8 mouse cellular contexts compared by ENCODE assay signal in the genomic region with DNA sequence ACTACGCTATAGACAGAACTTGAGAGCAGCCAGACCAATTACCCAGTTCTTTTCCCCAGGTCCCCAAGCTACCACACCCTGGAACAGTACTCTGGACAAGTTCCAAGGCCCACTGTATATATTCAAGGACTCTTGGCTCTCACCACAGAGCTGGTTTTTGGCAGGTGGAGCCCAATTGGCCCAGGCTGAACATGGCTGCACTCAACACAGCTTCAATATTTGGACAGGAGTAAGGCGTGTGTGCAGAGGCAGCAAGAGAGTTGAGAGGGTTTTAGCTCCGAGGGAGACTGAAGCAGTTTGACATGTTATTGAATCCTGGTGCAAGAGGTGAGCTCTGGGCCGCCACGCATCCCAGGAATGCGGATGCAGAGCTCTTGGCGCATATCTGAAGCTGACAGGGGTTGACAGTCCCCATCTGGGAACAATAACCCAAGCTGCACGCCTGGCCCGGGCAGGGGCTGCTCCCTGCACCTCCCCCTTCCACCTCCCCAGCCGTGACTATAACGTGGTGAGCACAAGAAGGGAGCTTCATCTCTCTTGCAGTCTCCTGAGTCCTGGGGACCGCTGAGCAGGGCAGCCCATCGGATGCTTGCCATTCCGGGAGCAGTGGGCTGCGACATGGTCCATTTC. TPM values are rescaled to one million over a fixed set of nuclear protein-coding genes. Genes with fewer than 3 reads are reported as not detected.
A peak's percentile ranks its signal among the peaks of the same experiment; 100 is the strongest.
DNase-seq lines count a peak whose midpoint lies in the region; ATAC-seq and TF ChIP-seq lines count a peak whose summit lies in the region.

No protein-coding gene starts in this region.

- no peak overlapping the region for H3K9ac ChIP-seq in liver, postnatal 0 days (replicated peaks)

- H3K9me3 ChIP-seq in liver, postnatal 0 days (ENCODE audit: low read length) = no peaks in the 10 kb centered on the region

- TF ChIP-seq CTCF in liver, postnatal 0 days (IDR thresholded peaks at IDR 0.05; ENCODE audit: low read depth) = no peak

- no peak overlapping the region for H3K4me3 ChIP-seq in liver, postnatal 0 days (ENCODE audit: low read depth, low read length)

- no peak overlapping the region for H3K27ac ChIP-seq in liver, postnatal 0 days (ENCODE audit: low read depth)

- peak; percentile 34 for DNase-seq in liver
- no peak for DNase-seq in liver, postnatal 0 days
- peak; percentile 53 for DNase-seq in heart, adult 8-10 months (ENCODE audit: low spot score)
- DNase-seq in kidney, adult 8-10 months = peak; percentile 25 to 42
- DNase-seq in lung, postnatal 25 days (ENCODE audit: low spot score) = peak; percentile 89
- DNase-seq in yolk sac, embryonic 10.5 days (ENCODE audit: low spot score) = peak; percentile 44
- DNase-seq in spleen, adult 12 weeks (ENCODE audit: low spot score) = no peak
- DNase-seq in thymus, postnatal 0 days (ENCODE audit: low spot score) = no peak

- H3K4me1 ChIP-seq in liver, postnatal 0 days (ENCODE audit: insufficient read depth) = peaks cover 11% of the 10 kb centered on the region

- no peak overlapping the region for H3K4me2 ChIP-seq in liver, postnatal 0 days (ENCODE audit: low read depth, low read length)

- no peaks in the 10 kb centered on the region for H3K36me3 ChIP-seq in liver, postnatal 0 days (replicated peaks; ENCODE audit: insufficient read depth, low read length)

- TF ChIP-seq EP300 in liver, postnatal 0 days (IDR thresholded peaks at IDR 0.05; ENCODE audit: low read depth) = no peak

- no peaks in the 10 kb centered on the region for H3K27me3 ChIP-seq in liver, postnatal 0 days (ENCODE audit: insufficient read depth, low read length)

- WGBS in liver, postnatal 0 days (ENCODE audit: insufficient replicate concordance) = 45% methylated on average over 15 of the region's 15 CpGs

- no peak for ATAC-seq in liver, postnatal 0 days

RNA-seq across cellular contexts. Expression of a gene that starts 33.7 kb away (rescaled TPM):
- polyA plus RNA-seq in liver, postnatal 0 days (2015; fragmentation: Nextera tagmentation; extraction: Ambion mirVana) = 9.4 and 9.6 TPM in 2 replicates
- total RNA-seq in heart, adult 8-10 months (2022) = 10 to 100 TPM; 36.0 to 52.1 (median 41.2) TPM
- 26.8 and 28.6 TPM in 2 replicates for polyA plus RNA-seq in thymus, postnatal 0 days (2015; fragmentation: Nextera tagmentation; extraction: Ambion mirVana)

Comparison
In these comparisons a context has a peak if more than half of its experiments do, and no peak if none do; other contexts are left out.
1. DNase-seq: peak in liver (single experiment), heart, adult 8-10 months (single experiment), kidney, adult 8-10 months (2 of 2), lung, postnatal 25 days (single experiment) and yolk sac, embryonic 10.5 days (single experiment); none in liver, postnatal 0 days (single experiment), spleen, adult 12 weeks (single experiment) and thymus, postnatal 0 days (single experiment).